Mouse (Mus musculus): ENCODE measurements at regions not wholly inside any gene's neighbourhood (a gene's known extent, or its start where the extent isn't known, plus 50 kb on each side); places are given as distances from the start of the nearest gene placed in this dataset.

- Histone ChIP-seq H3K36me3 (ENCODE audit: control insufficient read depth, insufficient read depth, low read length) (no peaks in the 10 kb centered on the region), H3K4me3 (ENCODE audit: low read depth, low read length) (no peak overlapping the region), H3K9me3 (ENCODE audit: control insufficient read depth, low read length) (no peaks in the 10 kb centered on the region), H3K27ac (replicated peaks; ENCODE audit: low read depth, low read length) (no peak overlapping the region), H3K27me3 (ENCODE audit: control insufficient read depth, insufficient read depth, low read length) (no peaks in the 10 kb centered on the region), H3K4me2 (ENCODE audit: low read depth, severe bottlenecking) (no peak overlapping the region), H3K9ac (ENCODE audit: low read length) (no peak overlapping the region), H3K4me1 (ENCODE audit: control insufficient read depth, insufficient read depth, low read length) (no peaks in the 10 kb centered on the region)
- 70% methylated on average over 6 of the region's 6 CpGs for WGBS
- no peak for ATAC-seq (ENCODE audit: insufficient number of reproducible peaks, low FRiP score, low TSS enrichment, low read depth)
- no peak for DNase-seq (ENCODE audit: low spot score)
Measured at GRCm38 (mm10) chr17:49177966-49178731, 246.0 kb downstream of the Lrfn2 start.

- H3K36me3 ChIP-seq (ENCODE audit: control insufficient read depth, insufficient read depth, low read length), result no peaks in the 10 kb centered on the region
- no peak overlapping the region for H3K9ac ChIP-seq (ENCODE audit: low read length)
- H3K4me1 ChIP-seq (ENCODE audit: control insufficient read depth, insufficient read depth, low read length), result no peaks in the 10 kb centered on the region
- peak; percentile 77 for DNase-seq (ENCODE audit: low spot score)
- no peaks in the 10 kb centered on the region for H3K27me3 ChIP-seq (ENCODE audit: control insufficient read depth, insufficient read depth, low read length)
- 9% methylated on average over 4 of the region's 4 CpGs for WGBS
- no peak overlapping the region for H3K4me3 ChIP-seq (ENCODE audit: low read depth, low read length)
- no peak overlapping the region for H3K4me2 ChIP-seq (ENCODE audit: low read depth, severe bottlenecking)
- no peak overlapping the region for H3K27ac ChIP-seq (replicated peaks; ENCODE audit: low read depth, low read length)
- peak; percentile 57; the same call in 1 of the 2 replicates for ATAC-seq (ENCODE audit: insufficient number of reproducible peaks, low FRiP score, low TSS enrichment, low read depth)
- H3K9me3 ChIP-seq (ENCODE audit: control insufficient read depth, low read length), result no peaks in the 10 kb centered on the region
Measured at GRCm38 (mm10) chr17:49182485-49182884, 245.7 kb upstream of the Mocs1 start.

- DNase-seq (ENCODE audit: low spot score), result no peak
- no peak overlapping the region for H3K9ac ChIP-seq (ENCODE audit: low read length)
- no peaks in the 10 kb centered on the region for H3K4me1 ChIP-seq (ENCODE audit: control insufficient read depth, insufficient read depth, low read length)
- no peak overlapping the region for H3K27ac ChIP-seq (replicated peaks; ENCODE audit: low read depth, low read length)
- 56% methylated on average over 3 of the region's 3 CpGs for WGBS
- H3K9me3 ChIP-seq (ENCODE audit: control insufficient read depth, low read length), result no peaks in the 10 kb centered on the region
- H3K27me3 ChIP-seq (ENCODE audit: control insufficient read depth, insufficient read depth, low read length), result no peaks in the 10 kb centered on the region
- H3K36me3 ChIP-seq (ENCODE audit: control insufficient read depth, insufficient read depth, low read length), result no peaks in the 10 kb centered on the region
- no peak overlapping the region for H3K4me3 ChIP-seq (ENCODE audit: low read depth, low read length)
- ATAC-seq (ENCODE audit: insufficient number of reproducible peaks, low FRiP score, low TSS enrichment, low read depth), result no peak
- H3K4me2 ChIP-seq (ENCODE audit: low read depth, severe bottlenecking), result no peak overlapping the region
Measured at GRCm38 (mm10) chr17:49183917-49184316, 244.2 kb upstream of the Mocs1 start.

GRCm38 (mm10) chr17:49185052-49185612, 243.0 kb upstream of the Mocs1 start:
- Histone ChIP-seq H3K36me3 (ENCODE audit: control insufficient read depth, insufficient read depth, low read length) (no peaks in the 10 kb centered on the region), H3K9ac (ENCODE audit: low read length) (no peak overlapping the region), H3K4me3 (ENCODE audit: low read depth, low read length) (no peak overlapping the region), H3K27me3 (ENCODE audit: control insufficient read depth, insufficient read depth, low read length) (no peaks in the 10 kb centered on the region), H3K4me2 (ENCODE audit: low read depth, severe bottlenecking) (no peak overlapping the region), H3K4me1 (ENCODE audit: control insufficient read depth, insufficient read depth, low read length) (no peaks in the 10 kb centered on the region), H3K27ac (replicated peaks; ENCODE audit: low read depth, low read length) (no peak overlapping the region), H3K9me3 (ENCODE audit: control insufficient read depth, low read length) (no peaks in the 10 kb centered on the region)
- 49% methylated on average over 8 of the region's 8 CpGs for WGBS
- ATAC-seq (ENCODE audit: insufficient number of reproducible peaks, low FRiP score, low TSS enrichment, low read depth) (no peak), DNase-seq (ENCODE audit: low spot score) (no peak)

GRCm38 (mm10) chr17:49189765-49190164, 238.4 kb upstream of the Mocs1 start:
- Histone ChIP-seq H3K4me3 (ENCODE audit: low read depth, low read length) (no peak overlapping the region), H3K36me3 (ENCODE audit: control insufficient read depth, insufficient read depth, low read length) (no peaks in the 10 kb centered on the region), H3K9me3 (ENCODE audit: control insufficient read depth, low read length) (no peaks in the 10 kb centered on the region), H3K27ac (replicated peaks; ENCODE audit: low read depth, low read length) (no peak overlapping the region), H3K4me1 (ENCODE audit: control insufficient read depth, insufficient read depth, low read length) (no peaks in the 10 kb centered on the region), H3K9ac (ENCODE audit: low read length) (no peak overlapping the region), H3K27me3 (ENCODE audit: control insufficient read depth, insufficient read depth, low read length) (no peaks in the 10 kb centered on the region), H3K4me2 (ENCODE audit: low read depth, severe bottlenecking) (no peak overlapping the region)
- ATAC-seq (ENCODE audit: insufficient number of reproducible peaks, low FRiP score, low TSS enrichment, low read depth), result no peak
- DNase-seq (ENCODE audit: low spot score), result peak; percentile 43
- 47% methylated on average over 3 of the region's 3 CpGs for WGBS

GRCm38 (mm10) chr17:49190337-49190736, 237.8 kb upstream of the Mocs1 start:
- Histone ChIP-seq H3K36me3 (ENCODE audit: control insufficient read depth, insufficient read depth, low read length) (no peaks in the 10 kb centered on the region), H3K27me3 (ENCODE audit: control insufficient read depth, insufficient read depth, low read length) (no peaks in the 10 kb centered on the region), H3K4me2 (ENCODE audit: low read depth, severe bottlenecking) (no peak overlapping the region), H3K9me3 (ENCODE audit: control insufficient read depth, low read length) (no peaks in the 10 kb centered on the region), H3K27ac (replicated peaks; ENCODE audit: low read depth, low read length) (no peak overlapping the region), H3K9ac (ENCODE audit: low read length) (no peak overlapping the region), H3K4me3 (ENCODE audit: low read depth, low read length) (no peak overlapping the region), H3K4me1 (ENCODE audit: control insufficient read depth, insufficient read depth, low read length) (no peaks in the 10 kb centered on the region)
- 83% methylated on average over 4 of the region's 4 CpGs for WGBS
- ATAC-seq (ENCODE audit: insufficient number of reproducible peaks, low FRiP score, low TSS enrichment, low read depth) (no peak), DNase-seq (ENCODE audit: low spot score) (no peak)

- Histone ChIP-seq H3K27ac (replicated peaks; ENCODE audit: low read depth, low read length) (no peak overlapping the region), H3K4me2 (ENCODE audit: low read depth, severe bottlenecking) (no peak overlapping the region), H3K36me3 (ENCODE audit: control insufficient read depth, insufficient read depth, low read length) (no peaks in the 10 kb centered on the region), H3K9ac (ENCODE audit: low read length) (no peak overlapping the region), H3K9me3 (ENCODE audit: control insufficient read depth, low read length) (no peaks in the 10 kb centered on the region), H3K27me3 (ENCODE audit: control insufficient read depth, insufficient read depth, low read length) (no peaks in the 10 kb centered on the region), H3K4me3 (ENCODE audit: low read depth, low read length) (no peak overlapping the region), H3K4me1 (ENCODE audit: control insufficient read depth, insufficient read depth, low read length) (peaks cover 3% of the 10 kb centered on the region)
- 27% methylated on average over 8 of the region's 8 CpGs for WGBS
- ATAC-seq (ENCODE audit: insufficient number of reproducible peaks, low FRiP score, low TSS enrichment, low read depth) (peak; percentile 9; the same call in 1 of the 2 replicates), DNase-seq (ENCODE audit: low spot score) (peak; percentile 60)
Measured at GRCm38 (mm10) chr17:49196046-49196684, 232.0 kb upstream of the Mocs1 start.

GRCm38 (mm10) chr17:49201495-49201894, 226.7 kb upstream of the Mocs1 start:
- no peak overlapping the region for H3K9ac ChIP-seq (ENCODE audit: low read length)
- no peak overlapping the region for H3K4me3 ChIP-seq (ENCODE audit: low read depth, low read length)
- 81% methylated on average over 3 of the region's 3 CpGs for WGBS
- peaks cover 15% of the 10 kb centered on the region for H3K4me1 ChIP-seq (ENCODE audit: control insufficient read depth, insufficient read depth, low read length)
- H3K36me3 ChIP-seq (ENCODE audit: control insufficient read depth, insufficient read depth, low read length), result no peaks in the 10 kb centered on the region
- DNase-seq (ENCODE audit: low spot score) (no peak), ATAC-seq (ENCODE audit: insufficient number of reproducible peaks, low FRiP score, low TSS enrichment, low read depth) (no peak)
- H3K27ac ChIP-seq (replicated peaks; ENCODE audit: low read depth, low read length), result no peak overlapping the region
- H3K27me3 ChIP-seq (ENCODE audit: control insufficient read depth, insufficient read depth, low read length), result no peaks in the 10 kb centered on the region
- no peaks in the 10 kb centered on the region for H3K9me3 ChIP-seq (ENCODE audit: control insufficient read depth, low read length)
- H3K4me2 ChIP-seq (ENCODE audit: low read depth, severe bottlenecking), result no peak overlapping the region
